Mouse (Mus musculus) left cerebral cortex, adult 8-10 months (tissue): ENCODE measurements around the gene Tdrd7. TPM values are rescaled to one million over a fixed set of nuclear protein-coding genes. Genes with fewer than 3 reads are reported as not detected.

Experiments used
- total RNA-seq, 4 experiments: library from RNA; stranded (reverse); gene quantifications; 2 replicates each; pipeline ENCODE4 v1.2.4; 2022

Gene Tdrd7
- total RNA-seq, 4 experiments from 2014 or later = 29.8 to 38.7 (median 33.5) TPM

Other genes with a start within 250 kb of the Tdrd7 start
- gene Aldh1b1, start 166.3 kb upstream of the Tdrd7 start, total RNA-seq = 1 to 10 TPM; 7.0 to 8.8 (median 7.8) TPM
- gene Igfbpl1, start 138.4 kb upstream of the Tdrd7 start, total RNA-seq = 1 to 10 TPM in 3 of 4 experiments, under 1 TPM in 1; 0.62 to 2.9 (median 2.1) TPM
- under 1 TPM in 2 of 4 experiments, not detected in 2; 0.11 to 0.16 TPM for gene Stra6l, start 116.7 kb upstream of the Tdrd7 start, total RNA-seq
- gene Ccdc180, start 75.0 kb upstream of the Tdrd7 start, total RNA-seq = under 1 TPM; 0.21 to 0.44 (median 0.36) TPM
- 10 to 100 TPM; 51.9 to 57.0 (median 53.7) TPM for gene Tmod1, start 73.6 kb downstream of the Tdrd7 start, total RNA-seq
- gene Ncbp1, start 173.3 kb downstream of the Tdrd7 start, total RNA-seq = 10 to 100 TPM; 41.2 to 45.9 (median 45.1) TPM
- 10 to 100 TPM; 13.9 to 20.6 (median 18.8) TPM for gene Tstd2, start 173.4 kb downstream of the Tdrd7 start, total RNA-seq
- gene Xpa, start 231.0 kb downstream of the Tdrd7 start, total RNA-seq = 10 to 100 TPM; 12.8 to 15.7 (median 14.2) TPM